Mouse (Mus musculus): ENCODE results near the gene Hmox2. TPM values are rescaled to one million over a fixed set of nuclear protein-coding genes. Genes with fewer than 3 reads are reported as not detected.

The Hmox2 gene
- polyA plus RNA-seq, 1 experiment from 2014 or later, result 126 TPM

GRCm38 (mm10) chr16:4773289-4773970 lies 47.3 kb downstream of the Hmox2 start:
- WGBS, result 39% methylated on average over 1 of the region's 1 CpGs
- no peak overlapping the region for H3K9ac ChIP-seq (replicated peaks; ENCODE audit: low read depth, low read length)
- ATAC-seq (ENCODE audit: low read depth), result no peak
- H3K27ac ChIP-seq (ENCODE audit: low read depth, low read length), result no peak overlapping the region
- no peaks in the 10 kb centered on the region for H3K9me3 ChIP-seq (ENCODE audit: control insufficient read depth, low read length)
- no peaks in the 10 kb centered on the region for H3K4me1 ChIP-seq (ENCODE audit: control insufficient read depth, insufficient read depth, low read length)
- H3K4me3 ChIP-seq (ENCODE audit: low read depth, low read length), result no peak overlapping the region
- H3K36me3 ChIP-seq (ENCODE audit: control insufficient read depth, insufficient read depth, low read length), result peaks cover 25% of the 10 kb centered on the region
- H3K4me2 ChIP-seq (ENCODE audit: low read depth, low read length), result no peak overlapping the region
- no peaks in the 10 kb centered on the region for H3K27me3 ChIP-seq (ENCODE audit: control insufficient read depth, insufficient read depth, low read length)

DNA sequence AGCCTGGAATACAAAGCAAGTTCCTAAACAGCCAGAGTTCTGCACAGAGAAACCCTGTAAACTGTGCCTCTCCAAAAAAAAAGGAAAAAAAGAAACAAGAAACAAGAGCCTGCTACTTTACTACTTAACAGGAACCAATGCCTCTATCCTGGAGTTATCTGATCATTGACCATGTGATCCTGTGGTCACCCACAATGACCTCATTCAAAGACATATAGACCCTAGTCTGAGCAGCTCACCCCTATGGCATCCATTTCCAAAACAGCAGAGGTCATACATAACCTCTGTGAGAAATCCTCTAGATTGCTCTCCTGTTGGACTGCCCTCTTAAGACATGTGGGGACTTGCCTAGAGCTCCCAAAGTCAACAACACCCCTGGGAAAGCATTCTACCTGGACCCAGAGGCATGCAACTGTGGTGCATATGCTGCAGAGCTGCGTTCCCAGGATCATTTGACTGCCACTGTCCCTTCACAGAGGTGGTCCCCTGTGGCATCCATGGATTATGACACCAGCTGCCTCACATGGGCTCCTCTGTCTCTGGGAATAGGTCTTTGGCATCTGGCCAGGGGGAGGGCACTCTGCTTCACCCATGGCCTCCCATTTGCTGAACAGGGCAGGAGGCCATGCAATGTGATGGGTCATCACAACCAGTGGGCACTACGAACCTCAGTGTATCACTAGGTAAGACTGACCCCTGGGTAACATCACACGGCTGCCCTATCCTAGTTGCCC lies 51.2 kb downstream of the Hmox2 start:
- Histone ChIP-seq H3K4me1 (ENCODE audit: control insufficient read depth, insufficient read depth, low read length) (no peaks in the 10 kb centered on the region), H3K27ac (ENCODE audit: low read depth, low read length) (no peak overlapping the region), H3K9me3 (ENCODE audit: control insufficient read depth, low read length) (no peaks in the 10 kb centered on the region), H3K9ac (replicated peaks; ENCODE audit: low read depth, low read length) (no peak overlapping the region), H3K36me3 (ENCODE audit: control insufficient read depth, insufficient read depth, low read length) (0 out of 2 replicates have a peak, but pooled peaks cover 3% of the 10 kb centered on the region), H3K4me2 (ENCODE audit: low read depth, low read length) (no peak overlapping the region), H3K4me3 (ENCODE audit: low read depth, low read length) (no peak overlapping the region), H3K27me3 (ENCODE audit: control insufficient read depth, insufficient read depth, low read length) (no peaks in the 10 kb centered on the region)
- ATAC-seq (ENCODE audit: low read depth), result peak; percentile 9; the same call in 1 of the 2 replicates
- WGBS, result 87% methylated on average over 3 of the region's 3 CpGs

GRCm38 (mm10) chr16:4777905-4778609 lies 51.9 kb downstream of the Hmox2 start:
- no peak overlapping the region for H3K27ac ChIP-seq (ENCODE audit: low read depth, low read length)
- 96% methylated on average over 4 of the region's 4 CpGs for WGBS
- no peaks in the 10 kb centered on the region for H3K27me3 ChIP-seq (ENCODE audit: control insufficient read depth, insufficient read depth, low read length)
- H3K9me3 ChIP-seq (ENCODE audit: control insufficient read depth, low read length), result no peaks in the 10 kb centered on the region
- H3K4me1 ChIP-seq (ENCODE audit: control insufficient read depth, insufficient read depth, low read length), result no peaks in the 10 kb centered on the region
- no peak overlapping the region for H3K4me2 ChIP-seq (ENCODE audit: low read depth, low read length)
- no peak overlapping the region for H3K9ac ChIP-seq (replicated peaks; ENCODE audit: low read depth, low read length)
- no peak for ATAC-seq (ENCODE audit: low read depth)
- H3K36me3 ChIP-seq (ENCODE audit: control insufficient read depth, insufficient read depth, low read length), result 0 out of 2 replicates have a peak, but pooled peaks cover 3% of the 10 kb centered on the region
- no peak overlapping the region for H3K4me3 ChIP-seq (ENCODE audit: low read depth, low read length)

DNA sequence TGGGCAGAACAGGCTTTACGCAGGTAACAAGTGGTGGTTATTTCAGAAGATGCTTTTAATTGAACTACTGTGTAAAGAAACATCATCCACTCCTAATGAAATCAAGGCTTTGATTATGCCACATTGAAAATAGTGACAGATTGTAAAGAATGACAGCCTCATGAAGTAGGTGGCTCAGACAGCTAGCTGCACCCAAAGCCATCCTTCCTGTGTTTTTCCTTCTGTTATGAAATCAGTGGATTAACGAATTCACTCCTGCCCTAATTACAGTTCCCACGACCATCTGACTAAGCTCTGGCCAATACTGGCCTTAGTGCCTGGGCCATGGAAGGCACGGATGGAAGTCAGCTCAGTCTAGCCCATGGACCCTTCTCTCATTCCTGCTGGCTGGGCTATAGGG lies 52.8 kb downstream of the Hmox2 start:
- H3K4me3 ChIP-seq (ENCODE audit: low read depth, low read length), result no peak overlapping the region
- H3K4me2 ChIP-seq (ENCODE audit: low read depth, low read length), result no peak overlapping the region
- 93% methylated on average over 4 of the region's 4 CpGs for WGBS
- ATAC-seq (ENCODE audit: low read depth), result no peak
- H3K36me3 ChIP-seq (ENCODE audit: control insufficient read depth, insufficient read depth, low read length), result 0 out of 2 replicates have a peak, but pooled peaks cover 3% of the 10 kb centered on the region
- no peaks in the 10 kb centered on the region for H3K4me1 ChIP-seq (ENCODE audit: control insufficient read depth, insufficient read depth, low read length)
- H3K27ac ChIP-seq (ENCODE audit: low read depth, low read length), result no peak overlapping the region
- no peaks in the 10 kb centered on the region for H3K27me3 ChIP-seq (ENCODE audit: control insufficient read depth, insufficient read depth, low read length)
- H3K9me3 ChIP-seq (ENCODE audit: control insufficient read depth, low read length), result no peaks in the 10 kb centered on the region
- no peak overlapping the region for H3K9ac ChIP-seq (replicated peaks; ENCODE audit: low read depth, low read length)

GRCm38 (mm10) chr16:4781524-4782196 lies 55.5 kb downstream of the Hmox2 start:
- 91% methylated on average over 5 of the region's 5 CpGs for WGBS
- no peaks in the 10 kb centered on the region for H3K9me3 ChIP-seq (ENCODE audit: control insufficient read depth, low read length)

DNA sequence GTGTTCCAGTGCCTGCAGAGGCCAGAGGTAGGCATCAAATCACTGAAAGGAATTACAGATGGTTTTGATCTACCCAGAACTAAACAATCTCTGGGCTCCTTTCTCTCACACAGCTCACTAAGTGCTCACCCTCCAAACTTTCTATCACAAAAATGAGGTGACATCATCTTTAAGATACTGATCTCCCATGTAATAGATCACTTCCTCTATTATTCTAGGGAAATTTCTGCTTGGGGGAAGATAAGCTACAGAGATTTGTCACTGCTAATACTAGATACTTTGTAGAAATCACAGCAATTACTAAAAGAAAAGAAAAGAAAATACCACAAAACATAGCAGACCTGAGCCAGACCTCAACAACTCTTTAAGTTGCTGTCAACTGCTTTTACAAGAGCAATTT lies 56.4 kb downstream of the Hmox2 start:
- no peaks in the 10 kb centered on the region for H3K36me3 ChIP-seq (ENCODE audit: control insufficient read depth, insufficient read depth, low read length)
- peaks cover 8% of the 10 kb centered on the region for H3K4me1 ChIP-seq (ENCODE audit: control insufficient read depth, insufficient read depth, low read length)
- no peak overlapping the region for H3K9ac ChIP-seq (replicated peaks; ENCODE audit: low read depth, low read length)
- no peaks in the 10 kb centered on the region for H3K9me3 ChIP-seq (ENCODE audit: control insufficient read depth, low read length)
- H3K27ac ChIP-seq (ENCODE audit: low read depth, low read length), result no peak overlapping the region
- no peaks in the 10 kb centered on the region for H3K27me3 ChIP-seq (ENCODE audit: control insufficient read depth, insufficient read depth, low read length)
- ATAC-seq (ENCODE audit: low read depth), result no peak
- no peak overlapping the region for H3K4me2 ChIP-seq (ENCODE audit: low read depth, low read length)
- no peak overlapping the region for H3K4me3 ChIP-seq (ENCODE audit: low read depth, low read length)

More at GRCm38 (mm10) chr16:4781524-4782196, 55.5 kb downstream of the Hmox2 start:
- Histone ChIP-seq H3K27me3 (ENCODE audit: control insufficient read depth, insufficient read depth, low read length) (no peaks in the 10 kb centered on the region), H3K4me1 (ENCODE audit: control insufficient read depth, insufficient read depth, low read length) (peaks cover 6% of the 10 kb centered on the region; the same call in 1 of the 2 replicates), H3K4me2 (ENCODE audit: low read depth, low read length) (no peak overlapping the region), H3K9ac (replicated peaks; ENCODE audit: low read depth, low read length) (no peak overlapping the region), H3K4me3 (ENCODE audit: low read depth, low read length) (no peak overlapping the region), H3K36me3 (ENCODE audit: control insufficient read depth, insufficient read depth, low read length) (0 out of 2 replicates have a peak, but pooled peaks cover 3% of the 10 kb centered on the region), H3K27ac (ENCODE audit: low read depth, low read length) (no peak overlapping the region)
- ATAC-seq (ENCODE audit: low read depth), result no peak

GRCm38 (mm10) chr16:4785706-4786105 lies 59.5 kb downstream of the Hmox2 start:
- Histone ChIP-seq H3K36me3 (ENCODE audit: control insufficient read depth, insufficient read depth, low read length) (no peaks in the 10 kb centered on the region), H3K4me3 (ENCODE audit: low read depth, low read length) (no peak overlapping the region), H3K27ac (ENCODE audit: low read depth, low read length) (no peak overlapping the region), H3K9me3 (ENCODE audit: control insufficient read depth, low read length) (no peaks in the 10 kb centered on the region), H3K9ac (replicated peaks; ENCODE audit: low read depth, low read length) (no peak overlapping the region), H3K4me2 (ENCODE audit: low read depth, low read length) (no peak overlapping the region), H3K4me1 (ENCODE audit: control insufficient read depth, insufficient read depth, low read length) (peaks cover 22% of the 10 kb centered on the region), H3K27me3 (ENCODE audit: control insufficient read depth, insufficient read depth, low read length) (no peaks in the 10 kb centered on the region)
- no peak for ATAC-seq (ENCODE audit: low read depth)
- WGBS, result 15% methylated on average over 4 of the region's 4 CpGs

DNA sequence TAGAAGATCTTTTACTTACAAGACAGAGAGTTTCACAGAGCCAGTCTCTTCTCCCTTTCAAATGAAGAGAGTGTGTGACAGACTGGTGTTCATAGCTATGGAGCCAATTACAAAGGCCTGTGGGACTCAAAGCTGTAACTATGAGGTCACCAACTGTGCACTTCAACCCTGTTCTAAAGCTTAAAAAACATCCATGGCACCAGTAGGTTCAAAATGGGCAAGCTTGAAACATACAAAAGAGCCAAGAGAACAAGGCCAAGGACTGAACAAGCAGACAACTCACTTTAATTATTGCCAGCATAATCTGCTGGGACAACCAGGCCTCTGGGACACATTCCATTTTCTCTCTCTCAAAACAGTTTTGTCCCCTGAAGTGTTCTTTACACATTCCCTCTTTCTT lies 62.0 kb downstream of the Hmox2 start:
- peaks cover 22% of the 10 kb centered on the region for H3K4me1 ChIP-seq (ENCODE audit: control insufficient read depth, insufficient read depth, low read length)
- no peak for ATAC-seq (ENCODE audit: low read depth)
- H3K9ac ChIP-seq (replicated peaks; ENCODE audit: low read depth, low read length), result no peak overlapping the region
- H3K27me3 ChIP-seq (ENCODE audit: control insufficient read depth, insufficient read depth, low read length), result no peaks in the 10 kb centered on the region
- H3K27ac ChIP-seq (ENCODE audit: low read depth, low read length), result no peak overlapping the region
- H3K9me3 ChIP-seq (ENCODE audit: control insufficient read depth, low read length), result no peaks in the 10 kb centered on the region
- peak overlapping the region; percentile 84; the same call in 1 of the 2 replicates for H3K4me2 ChIP-seq (ENCODE audit: low read depth, low read length)
- H3K36me3 ChIP-seq (ENCODE audit: control insufficient read depth, insufficient read depth, low read length), result no peaks in the 10 kb centered on the region
- 0 out of 2 replicates have a peak overlapping the region, but pooled peaks have one; percentile 82 for H3K4me3 ChIP-seq (ENCODE audit: low read depth, low read length)

Data from neural tube, embryonic 14.5 days (tissue).